Mouse (Mus musculus) megakaryocyte-erythroid progenitor cell, adult 5-6 weeks (primary cell): ENCODE measurements around the gene AU040320. TPM values are rescaled to one million over a fixed set of nuclear protein-coding genes. Genes with fewer than 3 reads are reported as not detected.

ENCODE experiments used
- ATAC-seq: replicated peaks from 2 replicates; pipeline ENCODE4 v1.8.0; 2016; ENCODE audit warnings: mild to moderate bottlenecking, inconsistent platforms; ENCODE audit not compliant: severe bottlenecking, poor library complexity, low FRiP score, low TSS enrichment
- total RNA-seq, 2 experiments: library from RNA; stranded (forward) in 1 of 2; stranded (reverse) in 1 of 2; fragments of 200-1000, 215-1000 nt in 1 of 2; fragments of >200 nt in 1 of 2; fragmentation: Nextera tagmentation in 1 of 2; gene quantifications; 2 replicates each; pipeline ENCODE4 v1.2.3; 2014 to 2017

AU040320 gene
- total RNA-seq, 2 experiments from 2014 or later: 20.0 to 25.1 TPM

DNA sequence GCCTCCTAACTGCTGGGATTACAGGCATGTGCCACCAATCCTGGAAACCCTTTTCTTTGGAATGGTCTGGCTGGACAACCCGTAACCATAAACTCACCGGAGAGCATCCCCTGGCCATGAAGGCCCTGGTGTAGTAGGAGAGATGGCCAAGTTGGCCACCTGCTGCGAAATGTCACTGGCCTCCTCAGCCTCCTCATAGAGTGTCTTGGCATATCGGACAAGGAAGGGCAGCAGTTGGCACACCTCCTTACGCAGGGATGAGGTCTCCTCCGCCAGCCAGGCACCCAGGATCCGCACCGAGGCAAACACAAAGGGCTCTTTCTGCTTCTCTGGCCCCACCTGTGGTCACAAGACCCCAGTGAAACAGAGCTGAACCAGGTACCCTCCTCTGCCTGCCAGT lies 5.0 kb upstream of the AU040320 start:
- no peak for ATAC-seq

DNA sequence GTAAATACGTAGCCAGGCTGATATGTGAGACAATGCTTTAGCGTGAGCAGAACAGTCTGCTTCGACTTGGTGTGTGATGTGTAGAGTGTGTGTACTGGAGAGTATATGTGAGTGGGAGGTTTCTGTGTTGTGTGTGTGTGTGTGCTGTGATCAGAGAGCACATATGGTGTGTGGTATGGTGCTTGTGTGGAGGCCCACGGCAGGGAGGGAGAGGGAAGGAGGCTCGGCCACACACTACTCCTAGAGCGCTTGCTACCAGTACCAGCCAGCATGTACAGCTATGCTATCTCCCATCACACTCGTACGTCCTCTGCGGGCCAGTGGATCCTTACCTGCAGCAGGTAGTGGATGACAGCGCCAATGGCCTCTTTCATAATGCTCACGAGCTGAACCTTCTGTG lies 3.8 kb upstream of the AU040320 start:
- ATAC-seq: no peak

DNA sequence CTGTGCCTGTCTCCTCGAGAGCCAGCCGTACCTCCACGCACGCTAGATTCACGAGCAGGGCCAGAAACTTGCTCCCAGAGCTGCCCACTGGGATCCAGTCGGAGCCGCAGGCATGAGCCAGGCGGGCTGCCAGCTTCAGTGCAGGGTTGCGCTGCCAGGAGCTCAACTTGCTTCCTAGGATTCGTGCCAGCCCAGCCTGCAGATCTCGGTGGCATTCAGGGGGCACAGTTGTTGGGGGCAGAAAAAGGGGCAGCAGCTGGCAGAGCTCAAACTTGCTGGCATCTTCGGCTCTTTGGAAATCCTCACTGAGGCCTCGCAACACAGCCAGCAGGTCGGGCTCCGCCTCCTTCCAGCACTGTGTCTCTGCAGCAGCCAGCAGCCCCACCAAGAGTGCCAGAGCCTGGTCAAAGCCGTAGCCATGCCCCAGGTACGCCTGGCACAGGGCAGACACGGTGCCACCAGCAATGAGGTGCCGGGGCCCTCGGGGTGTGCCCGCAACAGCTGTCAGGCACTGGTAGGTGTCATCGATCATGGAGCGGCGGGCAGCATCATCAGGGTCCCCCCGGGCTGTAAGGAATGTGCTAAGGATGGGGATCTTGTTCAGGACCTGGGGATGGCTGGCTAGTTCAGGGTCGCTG lies 3.2 kb upstream of the AU040320 start:
- ATAC-seq: no peak

DNA sequence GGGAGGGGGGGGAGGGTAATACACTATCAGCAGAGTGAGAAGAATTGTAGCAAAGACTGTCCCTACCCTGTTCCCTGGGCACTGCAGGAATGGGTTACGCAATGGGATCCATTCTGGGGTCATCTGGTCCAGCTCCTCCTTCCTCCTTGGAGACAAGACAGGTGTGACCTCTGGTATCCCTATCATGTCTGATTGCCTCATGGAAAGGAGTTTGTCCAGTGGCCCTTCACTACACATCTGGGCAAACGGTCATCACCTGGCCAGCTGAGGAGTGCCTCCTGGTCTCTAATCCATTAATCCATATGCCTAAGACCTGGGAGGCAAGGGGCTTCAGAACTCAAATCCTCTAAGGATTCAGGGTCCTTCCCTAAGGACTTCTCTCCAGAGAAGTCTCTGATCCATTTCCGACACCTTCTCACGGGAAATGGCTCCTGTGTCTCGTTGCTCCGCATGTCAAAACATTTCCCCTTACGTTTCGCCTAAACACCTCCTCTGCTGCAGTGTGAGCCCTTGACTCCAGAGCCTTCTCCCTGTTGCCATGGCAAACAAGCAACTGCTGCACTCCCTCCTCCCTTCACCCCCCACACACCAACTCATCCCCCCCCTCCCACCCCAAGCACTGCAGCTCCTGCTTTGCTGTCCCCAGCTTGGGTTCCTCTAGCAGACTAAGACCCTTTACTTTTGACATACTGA lies 2.3 kb upstream of the AU040320 start:
- no peak for ATAC-seq

DNA sequence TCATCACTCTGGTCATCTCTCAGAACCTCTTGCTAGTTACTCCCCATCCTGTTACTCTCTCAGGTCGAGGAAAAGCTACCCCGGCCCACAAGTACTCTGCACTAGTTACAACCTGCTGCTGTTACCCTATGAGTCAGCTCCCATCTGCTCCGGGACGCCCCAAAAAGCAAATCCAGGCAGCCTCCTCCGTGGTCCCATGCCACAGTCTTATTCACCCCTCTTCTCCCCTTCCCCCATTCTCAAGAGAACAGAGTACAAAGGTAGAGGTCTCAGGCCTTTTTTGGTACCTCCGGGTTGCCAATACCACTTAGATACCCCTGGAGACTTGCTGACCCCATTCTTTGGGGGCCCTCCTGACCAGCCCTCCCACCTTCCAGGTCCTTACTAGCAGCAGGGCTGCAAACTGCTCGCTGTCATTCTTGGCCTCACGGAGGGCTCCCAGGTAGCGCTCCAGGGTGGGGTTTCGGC lies 1.8 kb upstream of the AU040320 start:
- ATAC-seq: no peak

DNA sequence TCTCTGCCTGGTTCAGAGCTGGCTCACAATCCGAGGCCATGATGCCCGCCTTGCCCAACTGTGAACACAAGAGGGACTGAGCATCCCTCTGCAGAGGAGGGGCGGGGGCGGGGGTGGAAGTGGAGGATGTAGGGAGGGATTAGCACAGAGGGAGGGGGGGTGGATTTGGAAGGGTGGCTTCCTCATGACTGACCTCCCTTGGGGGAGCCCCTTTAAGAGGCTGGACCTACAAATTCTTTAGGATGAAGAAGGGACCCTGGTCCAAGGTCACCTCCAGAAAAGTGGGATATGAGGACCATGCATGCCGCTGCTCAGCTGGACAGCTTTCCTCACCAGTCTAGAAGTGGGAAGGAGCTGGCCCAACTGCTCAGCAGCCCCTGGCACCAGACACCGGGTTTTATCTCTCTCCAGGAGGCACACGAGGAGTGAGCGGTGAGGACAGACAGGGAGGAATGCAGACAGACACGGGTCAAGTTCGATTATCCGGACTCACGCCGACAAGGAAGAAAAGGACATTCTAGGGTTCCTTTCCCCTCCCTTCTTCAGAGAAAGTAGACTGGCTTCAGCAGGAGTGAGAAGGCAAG lies 1.2 kb upstream of the AU040320 start:
- ATAC-seq: no peak

DNA sequence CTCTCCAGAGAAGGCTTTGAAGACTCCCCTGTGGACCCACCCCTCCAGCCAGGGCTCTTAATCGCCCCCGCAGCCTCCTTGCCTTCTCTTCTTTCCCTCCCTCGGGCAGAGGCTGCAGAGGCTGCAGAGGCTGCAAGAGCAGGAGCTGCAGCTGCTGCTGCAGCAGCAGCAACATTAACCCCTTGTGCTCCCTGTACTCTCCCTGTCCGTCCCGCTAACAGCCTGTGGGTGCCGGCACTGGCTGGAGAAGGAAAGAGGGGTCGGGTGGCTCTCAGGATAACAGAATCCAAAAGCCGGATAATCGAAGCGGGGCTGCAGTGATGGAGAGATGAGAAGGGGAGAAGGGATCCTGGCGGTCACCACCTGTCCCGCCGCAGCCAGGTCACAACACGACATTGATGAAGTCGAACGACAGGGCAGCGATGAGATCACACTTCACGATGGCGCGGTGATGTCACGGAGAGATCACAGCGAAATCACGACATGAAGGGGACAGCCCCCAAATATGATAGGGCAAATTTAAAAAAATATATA lies 669 bp upstream of the AU040320 start:
- peak; percentile 25; the same call in 1 of the 2 replicates for ATAC-seq

DNA sequence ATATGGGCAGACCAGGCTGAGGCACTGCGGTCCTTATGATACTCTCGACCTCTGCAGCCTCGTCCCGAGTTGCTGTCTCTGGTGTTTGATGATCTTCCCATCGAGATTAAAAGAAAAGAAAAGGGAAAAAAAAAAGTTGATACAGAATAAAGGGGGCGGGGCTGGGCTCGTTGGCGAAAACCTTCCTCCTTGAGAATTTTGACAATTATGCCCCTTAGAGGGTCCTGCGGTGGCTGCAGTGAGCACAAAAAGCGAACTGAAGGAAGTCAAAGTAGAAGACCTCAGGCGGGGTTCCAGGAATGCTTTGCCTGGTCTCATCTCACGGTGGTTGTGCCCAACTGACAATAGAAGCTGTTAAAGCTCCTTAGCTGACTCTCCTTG lies 877 bp downstream of the AU040320 start:
- no peak for ATAC-seq

DNA sequence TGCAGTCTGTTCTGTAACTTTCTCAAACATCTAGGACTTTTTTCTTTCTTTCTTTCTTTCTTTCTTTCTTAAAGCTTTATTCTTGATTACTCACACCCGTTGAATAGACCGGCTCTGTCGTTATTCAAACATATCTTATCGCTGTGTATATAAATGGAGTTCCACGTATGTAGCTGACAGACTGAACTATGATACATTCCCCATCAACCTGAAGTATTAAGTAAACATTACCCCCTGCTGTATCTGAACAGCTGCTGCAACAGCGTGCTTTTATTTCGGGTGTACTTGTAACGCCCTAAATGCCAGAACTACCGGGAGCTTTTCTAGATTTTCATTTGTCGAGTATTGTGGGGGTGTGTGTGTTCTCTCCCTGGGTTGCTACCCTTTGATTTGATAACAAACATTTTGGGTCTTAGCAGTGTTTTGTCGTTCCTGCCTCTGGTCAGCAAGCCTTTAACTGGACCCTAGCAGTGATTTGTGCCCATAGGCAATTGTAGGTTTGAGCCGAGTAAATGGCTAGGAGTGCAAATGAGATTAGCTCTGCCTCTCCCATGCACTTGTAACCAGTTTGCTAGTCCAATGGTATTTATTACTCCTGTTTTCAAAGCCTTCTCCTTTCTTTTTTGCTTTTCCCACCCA lies 1.5 kb downstream of the AU040320 start:
- no peak for ATAC-seq

DNA sequence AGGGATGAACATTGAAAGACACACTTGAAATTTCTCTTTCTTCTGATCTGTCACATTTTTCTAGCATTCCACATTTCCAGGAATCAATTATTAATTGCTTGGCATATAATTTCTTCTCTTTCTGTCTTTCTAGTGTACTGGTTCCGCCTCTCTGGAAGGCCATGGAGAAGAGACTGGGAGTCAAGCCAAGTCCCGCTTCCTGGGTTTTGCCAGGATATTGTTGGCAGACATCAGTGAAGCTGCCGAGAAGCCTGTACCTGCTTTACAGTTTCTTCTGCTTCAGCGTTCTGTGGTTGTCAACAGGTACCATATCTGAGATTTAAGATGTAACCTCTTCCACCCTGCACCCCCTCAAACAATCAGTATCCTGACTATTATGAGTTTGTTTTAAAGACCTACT lies 3.4 kb downstream of the AU040320 start:
- ATAC-seq: no peak

DNA sequence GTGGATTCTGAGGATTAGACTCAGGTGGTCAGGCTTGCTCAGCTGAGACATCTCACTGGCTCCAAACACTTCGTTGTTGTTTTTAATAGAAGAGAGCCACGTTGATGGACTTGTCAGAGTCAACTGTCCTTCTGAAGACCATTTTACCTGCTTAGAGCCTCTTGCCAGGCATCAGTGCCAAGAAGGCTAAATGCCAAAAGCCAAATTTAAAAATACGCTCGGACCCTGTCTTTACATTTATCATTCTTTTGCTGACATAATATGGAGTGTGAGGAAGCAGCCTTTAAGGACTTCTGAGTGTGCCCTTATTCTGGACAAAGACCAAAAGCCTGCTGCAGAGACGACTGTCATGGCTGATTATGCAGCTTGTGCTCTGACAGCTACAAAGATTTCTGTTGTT lies 5.0 kb downstream of the AU040320 start:
- ATAC-seq: no peak

DNA sequence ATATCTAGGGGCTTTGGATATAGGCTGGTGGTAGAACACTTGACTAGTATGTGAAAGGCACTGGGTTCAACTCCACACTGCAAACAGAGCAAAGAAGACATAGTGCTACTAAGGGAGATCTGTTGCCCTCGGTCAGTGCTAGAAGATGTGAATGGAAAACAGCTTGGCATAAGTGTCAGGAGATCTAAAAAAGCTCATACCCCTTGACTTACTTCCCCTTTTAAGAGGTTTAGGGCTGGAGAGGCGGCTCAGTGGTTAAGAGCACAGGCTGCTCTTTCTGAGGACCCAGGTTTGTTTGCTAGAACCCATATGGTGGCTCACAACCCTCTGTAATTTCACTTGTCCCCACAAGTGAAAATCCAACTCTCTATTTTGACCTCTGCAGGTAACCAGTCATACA lies 6.1 kb downstream of the AU040320 start:
- no peak for ATAC-seq

DNA sequence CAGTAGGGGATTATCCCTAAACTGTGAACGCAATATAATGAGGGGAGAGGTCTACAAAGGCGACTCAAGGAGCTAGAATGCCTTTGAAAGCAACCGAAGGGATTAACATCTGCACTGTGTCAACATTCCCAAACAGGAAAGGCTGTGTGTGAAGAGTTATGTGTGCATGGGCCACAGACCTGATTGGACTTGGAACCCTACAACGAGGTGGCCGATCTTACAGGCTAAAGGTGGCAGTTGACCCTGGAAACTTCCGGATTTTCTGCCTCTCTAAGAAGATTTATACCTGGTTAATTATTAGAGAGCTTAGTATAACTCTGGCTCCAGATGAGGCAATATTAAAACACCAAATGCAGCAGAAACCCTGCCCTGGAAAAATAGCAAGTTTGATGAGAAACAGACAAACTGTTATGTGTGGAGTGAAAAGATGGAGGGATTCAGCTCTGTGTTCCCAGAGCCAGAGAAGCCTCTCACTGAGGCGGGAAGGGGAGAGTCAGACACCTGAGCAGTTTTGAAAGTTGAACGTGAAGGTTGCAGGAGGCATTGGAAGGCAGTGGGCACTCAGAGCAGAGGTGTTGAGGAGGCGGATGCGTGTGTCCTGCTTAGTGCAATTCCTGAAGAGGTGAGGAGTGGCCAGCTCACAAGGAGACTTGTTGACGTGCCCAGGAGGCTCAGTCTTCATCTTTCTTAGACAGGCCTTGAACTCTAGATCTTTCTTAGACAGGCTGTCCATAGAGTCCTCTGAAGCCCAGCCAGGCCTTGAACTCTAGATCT lies 9.4 kb downstream of the AU040320 start:
- ATAC-seq: no peak

DNA sequence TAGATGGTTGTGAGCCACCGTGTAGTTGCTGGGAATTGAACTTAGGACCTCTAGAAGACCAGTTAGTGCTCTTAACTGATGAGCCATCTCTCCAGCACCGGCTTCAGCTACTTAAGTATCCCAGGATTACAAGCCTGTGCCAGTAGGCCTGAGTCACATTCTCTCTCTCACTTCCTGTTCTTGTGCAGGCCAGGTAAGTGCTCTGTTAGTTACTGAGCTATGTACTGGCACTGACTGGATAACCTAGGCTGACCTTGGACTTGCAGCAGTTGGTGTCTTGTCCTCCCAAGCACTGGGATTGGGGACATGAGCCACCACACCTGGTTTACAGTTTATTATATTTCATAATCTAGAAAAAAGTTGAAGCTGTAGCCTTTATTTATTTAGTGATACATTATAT lies 10.1 kb downstream of the AU040320 start:
- no peak for ATAC-seq

DNA sequence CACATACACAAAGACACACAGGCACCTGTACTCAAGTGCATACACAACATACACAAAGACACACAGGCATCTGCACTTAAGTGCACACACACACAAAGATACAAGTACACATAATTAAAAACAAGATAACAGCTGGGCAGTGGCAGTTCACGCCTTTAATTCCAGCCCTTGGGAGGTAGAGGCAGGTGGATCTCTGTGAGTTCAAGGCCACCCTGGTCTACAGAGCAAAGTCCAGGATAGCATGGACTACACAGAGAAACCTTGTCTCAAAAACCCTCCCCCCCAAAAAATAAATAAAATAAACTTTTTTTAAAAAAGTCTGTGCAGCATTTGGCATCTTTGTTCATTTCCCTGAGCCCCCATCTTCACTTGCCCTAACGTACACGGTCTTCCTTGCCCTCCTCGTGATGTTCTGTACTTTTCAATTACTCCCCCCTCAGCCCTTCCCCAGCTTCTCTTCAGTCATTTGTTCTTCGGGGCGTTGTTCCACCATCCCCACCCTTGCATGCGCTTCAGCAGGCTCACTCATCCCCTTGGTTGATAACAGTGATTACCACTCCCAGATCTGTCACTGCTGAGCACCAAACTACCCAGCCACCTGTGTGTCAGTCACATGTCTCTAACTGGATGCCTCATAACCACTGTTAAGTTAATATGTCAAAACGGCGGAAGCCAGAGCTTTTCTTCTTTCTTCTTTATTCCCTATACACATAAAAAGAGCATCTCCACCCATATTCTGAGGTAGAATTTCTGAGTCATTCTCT lies 16.6 kb downstream of the AU040320 start:
- peak; percentile 89 for ATAC-seq

DNA sequence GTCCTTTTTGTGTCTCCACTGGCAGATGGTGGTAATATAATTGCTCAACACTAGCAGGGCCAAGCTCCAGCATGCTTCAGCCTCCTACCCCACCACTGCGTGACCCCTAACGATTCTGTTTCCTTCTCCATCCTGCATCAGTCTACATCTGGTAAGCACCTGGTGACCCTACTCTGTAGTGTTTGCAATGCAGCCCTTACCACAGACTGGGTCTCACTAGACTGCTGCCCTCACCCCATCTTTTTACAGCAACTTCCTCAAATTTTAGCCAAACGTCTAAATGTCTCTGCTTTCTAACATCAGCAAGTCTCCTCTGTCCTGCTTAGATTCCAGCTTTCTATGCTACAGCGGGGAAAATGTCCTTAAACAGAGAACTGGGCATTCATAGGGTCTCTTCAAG lies 17.5 kb downstream of the AU040320 start:
- no peak for ATAC-seq

DNA sequence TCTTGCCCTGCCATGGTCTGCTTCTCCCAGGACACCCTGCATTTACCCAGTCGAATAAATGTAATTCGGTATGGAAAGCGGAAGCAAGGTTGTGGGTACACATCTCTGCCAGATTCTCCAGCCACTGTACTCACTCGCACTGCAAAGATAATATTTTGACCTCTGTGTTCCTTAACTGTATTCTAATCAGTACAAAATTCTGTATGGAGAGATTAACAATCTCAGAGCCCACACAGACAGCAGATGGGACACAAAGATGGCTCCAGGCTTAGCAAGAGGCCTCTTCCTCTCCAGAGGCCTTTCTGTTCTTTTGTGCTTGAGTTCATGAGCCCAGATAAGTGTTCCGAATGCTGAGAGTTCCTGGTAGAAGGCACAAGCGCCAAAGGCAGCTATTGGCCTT lies 20.5 kb downstream of the AU040320 start:
- no peak for ATAC-seq

DNA sequence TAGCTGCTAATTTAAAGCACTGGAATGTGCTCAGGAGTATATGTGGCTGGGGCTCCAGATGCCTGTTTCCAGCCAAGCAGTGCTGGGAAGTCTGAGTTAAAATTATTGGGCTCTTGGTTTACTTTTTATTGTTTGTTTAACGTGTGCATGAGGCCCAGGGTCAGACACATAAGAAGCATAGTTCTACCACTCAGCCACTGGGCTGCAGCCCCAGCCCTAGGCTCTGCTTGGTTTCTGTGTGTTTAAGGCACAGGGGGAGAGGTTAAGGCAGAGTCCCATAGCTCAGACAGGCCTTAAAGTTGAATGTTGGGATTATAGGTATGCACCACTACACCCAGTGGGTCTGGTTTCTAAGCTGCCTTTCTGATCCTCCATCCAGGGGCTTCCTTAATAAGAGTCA lies 21.8 kb downstream of the AU040320 start:
- no peak for ATAC-seq

DNA sequence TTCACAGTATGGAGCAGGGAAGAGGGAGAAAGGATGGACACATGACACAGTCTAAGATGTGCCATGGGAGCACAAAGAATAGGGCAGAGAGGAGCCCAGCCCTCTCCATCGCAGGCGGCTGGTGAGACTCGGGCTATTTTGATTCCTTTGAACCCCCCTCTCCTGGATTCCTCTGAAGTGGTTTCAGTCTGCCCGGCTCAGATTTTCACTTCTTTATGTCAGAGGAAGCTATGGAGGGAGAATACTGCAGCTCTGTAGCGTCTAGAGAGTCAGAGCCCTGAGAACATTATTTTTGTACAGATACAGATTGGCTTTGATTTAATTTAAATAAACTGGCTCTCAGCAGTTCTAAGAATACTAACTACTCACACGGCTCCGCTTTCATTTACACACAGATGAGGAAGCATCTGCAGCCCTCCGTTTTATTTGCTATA lies 25.8 kb downstream of the AU040320 start:
- no peak for ATAC-seq
